Mouse (Mus musculus) kidney, adult 2 months (tissue): Measurements from ENCODE around the gene Syt8. TPM values are rescaled to one million over a fixed set of nuclear protein-coding genes. Genes with fewer than 3 reads are reported as not detected.
A peak's percentile ranks its signal among the peaks of the same experiment; 100 is the strongest.

Source experiments
- DNase-seq: peaks from one replicate; pipeline ENCODE4 v3.0.0; 2021
- H3K27ac ChIP-seq: fragments of 200-500 bp; 2 replicates; pipeline ENCODE4 v1.5.1; 2012; ENCODE audit warnings: low read depth, low read length, control low read depth, inconsistent platforms; ENCODE audit not compliant: insufficient read depth
- H3K27me3 ChIP-seq: fragments of 200-500 bp; replicated peaks from 2 replicates; pipeline ENCODE4 v1.6.1; 2012; ENCODE audit warnings: mild to moderate bottlenecking, moderate library complexity, low read length, inconsistent platforms; ENCODE audit not compliant: control insufficient read depth, insufficient read depth
- H3K36me3 ChIP-seq: fragments of 200-500 bp; 2 replicates; pipeline ENCODE4 v1.6.1; 2012; ENCODE audit warnings: mild to moderate bottlenecking, moderate library complexity, low read length, inconsistent platforms; ENCODE audit not compliant: control insufficient read depth, insufficient read depth
- H3K4me1 ChIP-seq: fragments of 200-500 bp; 2 replicates; pipeline ENCODE4 v1.6.1; 2011; ENCODE audit warnings: low read length; ENCODE audit not compliant: control insufficient read depth, insufficient read depth
- H3K4me3 ChIP-seq: fragments of 200-500 bp; 2 replicates; pipeline ENCODE4 v1.5.1; 2011; ENCODE audit warnings: mild to moderate bottlenecking, low read depth, low read length, control low read depth; ENCODE audit not compliant: insufficient read depth
- CTCF ChIP-seq: fragments of 200-500 bp; conservative IDR thresholded peaks from 2 replicates; pipeline ENCODE4 v1.5.1; 2011; ENCODE audit warnings: low read depth, mild to moderate bottlenecking, control low read depth, low read length, moderate library complexity, mixed read lengths; ENCODE audit not compliant: insufficient read depth, insufficient read length
- POLR2A ChIP-seq: fragments of 200-500 bp; IDR thresholded peaks from one replicate; pipeline ENCODE4 v1.6.1; 2011; ENCODE audit warnings: low read depth, low read length, control low read depth
- WGBS: fragments of 180-500 bp; shearing (Covaris S2); methylation state at CpG from one replicate; pipeline ENCODE4 v1.1.7; 2018; 5-methylcytosine and 5-hydroxymethylcytosine counted together
- polyA plus RNA-seq: library from polyadenylated mRNA; depleted of rRNA; stranded (reverse); fragments of >200 nt; gene quantifications from 2 replicates; pipeline ENCODE4 v1.2.3, GENCODE M21; 2012

The Syt8 gene
- polyA plus RNA-seq, 1 experiment: 1.8 TPM

DNA sequence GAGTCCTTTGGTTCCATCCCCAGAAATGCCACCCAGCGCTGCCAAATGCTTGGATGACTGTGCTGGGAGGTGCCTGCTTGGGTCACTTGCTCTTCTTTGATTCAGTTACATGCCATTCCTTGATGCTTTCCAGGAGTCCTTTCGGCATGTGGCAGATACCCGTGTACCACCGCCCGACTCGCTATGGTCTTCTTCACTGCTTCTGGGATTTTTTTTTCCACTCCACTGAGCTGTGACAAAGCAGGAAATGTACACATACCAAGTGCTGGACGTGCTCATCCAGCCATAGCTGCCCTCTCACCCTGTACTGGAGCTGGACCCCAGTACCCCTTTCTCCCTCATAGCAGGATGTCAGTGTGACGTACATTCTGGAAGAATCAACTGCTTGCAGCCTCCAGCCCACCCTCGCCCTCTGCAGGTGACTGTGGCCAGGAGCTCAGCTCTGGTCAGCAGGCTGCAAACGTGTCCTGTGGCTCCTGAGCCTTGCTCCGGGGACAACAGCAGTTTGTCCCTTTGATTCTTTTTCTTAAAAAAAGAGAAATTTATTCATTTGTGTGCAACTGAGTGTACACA lies 8.9 kb upstream of the Syt8 start:
- no peak overlapping the region for H3K27ac ChIP-seq
- 31% methylated on average over 11 of the region's 11 CpGs for WGBS
- TF ChIP-seq CTCF (peak; percentile 62), POLR2A (no peak)
- H3K27me3 ChIP-seq: no peaks in the 10 kb centered on the region
- no peaks in the 10 kb centered on the region for H3K36me3 ChIP-seq
- peak; percentile 40 for DNase-seq
- no peaks in the 10 kb centered on the region for H3K4me1 ChIP-seq
- H3K4me3 ChIP-seq: no peak overlapping the region

DNA sequence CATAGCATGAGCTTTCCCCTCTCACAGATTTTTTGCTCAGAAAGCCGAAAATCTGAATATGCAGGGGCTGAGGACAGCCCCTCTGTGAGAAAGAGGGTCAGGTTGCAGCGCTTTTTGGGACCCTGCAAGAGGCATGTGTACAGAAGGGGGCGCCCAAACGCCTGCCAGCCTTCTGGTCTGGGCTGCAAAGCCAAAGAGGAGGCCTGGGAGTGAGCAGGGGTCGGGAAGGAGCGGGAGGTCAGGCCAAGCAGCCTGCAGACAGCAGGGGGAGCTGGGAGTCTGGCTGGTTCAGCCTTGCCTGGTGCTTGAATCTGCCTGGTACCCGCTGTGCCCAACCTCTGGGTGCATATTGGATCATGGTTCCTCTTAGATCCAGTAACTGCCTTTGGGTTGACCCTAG lies 6.4 kb upstream of the Syt8 start:
- 54% methylated on average over 7 of the region's 7 CpGs for WGBS
- Histone ChIP-seq H3K4me3 (no peak overlapping the region), H3K27me3 (no peaks in the 10 kb centered on the region), H3K36me3 (no peaks in the 10 kb centered on the region), H3K4me1 (no peaks in the 10 kb centered on the region), H3K27ac (no peak overlapping the region)
- 0 out of 2 replicates have a peak, but pooled peaks have one; percentile 11 for TF ChIP-seq CTCF
- no peak for TF ChIP-seq POLR2A
- no peak for DNase-seq

DNA sequence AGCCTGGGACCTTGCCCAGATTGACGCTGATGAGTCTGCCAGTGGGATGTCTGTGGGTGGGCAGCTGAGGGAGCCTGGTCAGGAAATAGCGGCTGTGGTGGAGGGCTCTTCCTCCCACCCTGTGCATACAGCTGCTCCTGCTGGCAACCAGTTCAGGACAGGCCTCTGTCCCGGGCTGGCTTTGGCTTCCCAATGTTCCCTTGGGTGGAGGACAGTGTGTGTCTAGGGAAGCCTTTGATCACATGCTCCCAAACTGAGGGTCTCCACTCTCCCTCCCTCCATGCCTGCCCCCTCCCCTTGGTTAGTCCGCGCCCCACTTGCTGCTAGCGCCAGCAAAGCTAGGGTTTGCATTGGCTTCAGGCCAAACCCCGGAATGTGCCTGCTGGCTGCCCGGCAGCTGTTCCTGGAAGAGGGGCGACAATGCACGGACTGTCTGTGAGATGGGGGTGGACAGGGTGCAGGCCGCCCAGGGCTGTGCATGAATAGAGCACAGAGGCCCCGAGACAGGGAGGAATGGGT lies 4.4 kb upstream of the Syt8 start:
- H3K4me3 ChIP-seq: no peak overlapping the region
- H3K27ac ChIP-seq: no peak overlapping the region
- 33% methylated on average over 12 of the region's 12 CpGs for WGBS
- H3K4me1 ChIP-seq: no peaks in the 10 kb centered on the region
- no peak for DNase-seq
- no peaks in the 10 kb centered on the region for H3K36me3 ChIP-seq
- TF ChIP-seq POLR2A: no peak
- no peak for TF ChIP-seq CTCF
- no peaks in the 10 kb centered on the region for H3K27me3 ChIP-seq

DNA sequence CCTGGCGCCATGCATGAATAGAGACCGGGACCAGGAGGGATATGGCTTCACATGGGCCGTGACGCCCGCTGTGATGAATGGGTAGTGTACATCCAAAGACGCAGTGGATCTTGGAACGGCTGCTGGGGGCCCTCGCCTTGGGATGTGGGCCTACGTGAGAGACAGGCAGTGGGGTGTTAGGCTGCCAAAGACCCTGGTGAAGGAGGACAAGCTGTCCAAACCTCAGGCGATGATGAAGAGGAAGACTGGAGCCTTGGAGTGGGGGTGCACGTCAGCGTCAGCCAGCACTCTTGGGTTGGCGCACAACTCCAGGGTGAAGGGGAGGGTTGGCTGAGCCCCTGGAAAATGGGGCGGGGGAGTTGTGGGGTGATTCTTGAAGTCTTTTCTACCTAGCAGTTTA lies 3.5 kb upstream of the Syt8 start:
- Histone ChIP-seq H3K36me3 (no peaks in the 10 kb centered on the region), H3K4me1 (no peaks in the 10 kb centered on the region), H3K4me3 (no peak overlapping the region), H3K27me3 (no peaks in the 10 kb centered on the region), H3K27ac (no peak overlapping the region)
- DNase-seq: no peak
- 79% methylated on average over 14 of the region's 14 CpGs for WGBS
- TF ChIP-seq CTCF (no peak), POLR2A (no peak)

DNA sequence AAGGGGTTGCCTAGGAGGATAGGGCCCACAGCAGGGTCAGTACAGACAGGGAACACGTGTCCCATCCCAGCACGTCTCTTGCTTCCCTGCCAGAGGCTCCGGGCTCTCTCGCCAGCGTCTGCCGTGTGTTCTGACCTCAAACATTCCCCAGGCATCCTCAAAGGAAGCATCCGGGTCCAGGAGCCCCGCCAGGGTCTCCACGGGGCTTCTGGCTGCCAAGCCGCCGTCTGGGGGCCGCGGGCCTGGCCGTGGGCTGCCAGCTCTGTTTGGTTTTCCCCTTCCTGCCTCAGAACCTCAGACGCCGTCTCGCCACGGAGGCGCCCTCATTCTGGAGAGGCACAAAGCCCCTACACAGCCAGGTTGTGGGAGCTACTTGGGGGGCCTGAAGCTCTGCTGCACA lies 1.0 kb upstream of the Syt8 start:
- no peaks in the 10 kb centered on the region for H3K27me3 ChIP-seq

DNA sequence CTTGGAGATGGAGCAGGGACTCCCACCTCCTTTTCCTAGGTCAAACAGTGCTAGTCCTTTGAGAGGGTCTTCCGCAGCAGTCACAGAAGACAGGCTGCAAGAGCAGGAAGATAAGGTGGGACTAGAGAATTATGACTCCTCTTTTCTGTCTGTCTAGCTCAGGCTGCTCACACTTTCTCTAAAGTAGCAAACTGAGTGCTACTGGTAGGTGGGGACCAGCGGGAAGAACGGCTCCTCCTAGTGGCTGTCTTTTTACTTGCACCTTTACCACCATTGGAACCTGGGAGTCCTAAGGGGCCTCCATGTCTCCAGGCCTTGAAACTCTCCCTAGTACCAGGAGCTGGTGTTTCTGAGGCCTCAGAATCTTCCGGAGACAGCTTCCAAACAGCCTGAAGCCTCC lies 874 bp downstream of the Syt8 start:
- Histone ChIP-seq H3K4me3 (no peak overlapping the region), H3K27ac (no peak overlapping the region), H3K4me1 (no peaks in the 10 kb centered on the region), H3K27me3 (no peaks in the 10 kb centered on the region), H3K36me3 (no peaks in the 10 kb centered on the region)
- WGBS: 23% methylated on average over 4 of the region's 4 CpGs
- DNase-seq: peak; percentile 66
- no peak for TF ChIP-seq POLR2A
- peak; percentile 84 for TF ChIP-seq CTCF

More for the DNA sequence above, 1.0 kb upstream of the Syt8 start:
- DNase-seq: no peak
- Histone ChIP-seq H3K4me1 (no peaks in the 10 kb centered on the region), H3K4me3 (no peak overlapping the region), H3K36me3 (no peaks in the 10 kb centered on the region), H3K27ac (no peak overlapping the region)
- 46% methylated on average over 19 of the region's 19 CpGs for WGBS
- TF ChIP-seq POLR2A: no peak
- TF ChIP-seq CTCF: no peak

DNA sequence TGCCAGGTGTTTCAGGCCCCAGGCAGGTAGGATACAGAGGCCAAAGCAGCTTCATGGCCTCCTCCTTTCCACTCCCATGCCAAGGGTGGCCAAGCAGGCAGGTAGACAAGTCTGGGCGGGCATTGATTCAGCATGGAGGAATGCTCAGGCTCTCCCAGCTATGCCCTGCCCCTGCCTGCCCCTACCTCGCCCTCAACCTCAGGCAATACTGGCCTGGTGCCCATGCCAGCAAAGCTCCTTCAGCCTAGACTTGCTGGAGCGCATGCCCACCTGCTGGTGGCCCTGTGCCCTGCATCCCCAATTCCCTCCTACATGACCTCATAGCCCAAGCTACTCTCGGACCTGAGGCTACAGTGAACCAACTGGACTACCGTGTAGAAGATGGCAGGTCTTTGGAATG lies 2.7 kb downstream of the Syt8 start:
- Histone ChIP-seq H3K27me3 (no peaks in the 10 kb centered on the region), H3K4me3 (no peak overlapping the region), H3K36me3 (no peaks in the 10 kb centered on the region), H3K4me1 (no peaks in the 10 kb centered on the region), H3K27ac (no peak overlapping the region)
- WGBS: 69% methylated on average over 5 of the region's 5 CpGs
- TF ChIP-seq POLR2A (no peak), CTCF (no peak; the same call in 1 of the 2 replicates)
- peak; percentile 60 for DNase-seq
